Mouse (Mus musculus): ENCODE data around the gene Phf24. TPM values are rescaled to one million over a fixed set of nuclear protein-coding genes. Genes with fewer than 3 reads are reported as not detected.

The Phf24 gene
- total and polyA plus RNA-seq, 3 experiments = not detected

DNA sequence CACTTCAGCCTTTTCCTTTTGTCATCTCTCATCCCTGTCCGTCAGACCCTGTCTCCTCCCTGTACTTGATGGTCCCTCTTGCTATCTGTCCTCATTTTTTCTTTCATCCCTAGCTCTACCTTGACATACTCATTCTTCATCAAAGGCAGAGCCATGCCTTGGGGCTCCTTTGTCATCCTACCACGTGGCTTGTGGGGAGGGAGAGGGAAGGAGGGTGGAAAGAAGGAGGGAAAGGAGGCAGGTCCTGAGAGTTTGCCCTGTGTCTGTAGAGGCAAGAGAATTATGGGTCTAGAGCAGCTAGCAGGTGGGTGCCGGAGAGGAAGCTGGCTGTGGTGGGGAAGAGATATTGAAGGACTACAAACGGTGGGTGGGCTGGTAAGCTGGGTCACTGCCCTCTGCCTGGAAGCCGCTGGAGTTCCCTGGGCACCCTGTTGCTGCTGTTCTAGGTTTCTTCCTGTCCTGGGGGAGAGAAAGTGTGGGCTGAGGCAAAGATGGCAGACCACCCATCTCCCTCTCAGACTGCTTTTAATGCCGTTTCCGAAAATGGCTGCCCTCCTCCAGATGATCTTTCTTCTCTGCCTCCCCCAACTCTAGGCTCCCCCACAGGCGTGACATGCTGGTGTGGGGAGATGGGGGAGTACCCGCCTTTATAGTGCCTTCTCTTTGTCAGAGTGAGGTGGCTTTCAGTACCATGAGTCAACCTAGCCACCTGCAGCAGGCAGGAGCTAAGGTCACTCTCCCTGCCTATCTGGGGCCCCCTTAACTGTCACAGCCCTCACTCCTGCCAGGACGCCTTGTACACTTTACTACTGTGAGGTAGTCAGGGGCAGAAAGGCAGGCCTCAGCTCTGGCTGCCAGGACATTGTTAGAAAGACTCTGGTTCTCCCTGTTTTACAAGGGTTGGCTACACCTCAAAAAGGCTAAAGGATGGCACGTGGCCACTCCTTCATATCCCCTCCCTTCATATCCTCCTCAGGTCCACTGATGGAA lies 35.0 kb downstream of the Phf24 start:
- TF ChIP-seq IRF4 (IDR thresholded peaks at IDR 0.05; ENCODE audit: low read depth, low read length) (no peak), JUND (conservative IDR thresholded peaks at IDR 0.05; ENCODE audit: low read depth, low read length) (no peak), ZNF384 (IDR thresholded peaks at IDR 0.05; ENCODE audit: low read depth, low read length) (no peak), JUN (IDR thresholded peaks at IDR 0.05; ENCODE audit: insufficient read depth, low read depth, low read length) (no peak), ETS1 (conservative IDR thresholded peaks at IDR 0.05; ENCODE audit: low read depth, low read length) (0 out of 2 replicates have a peak, but pooled peaks have one; percentile 10), GABPA (IDR thresholded peaks at IDR 0.05; ENCODE audit: insufficient replicate concordance, low read depth, low read length) (no peak)
- no peak overlapping the region for H3K9ac ChIP-seq (ENCODE audit: insufficient read depth, low read depth)
- peaks cover 8 to 63% of the 10 kb centered on the region in 2 experiments for H3K4me1 ChIP-seq (ENCODE audit: control insufficient read depth in 1 of 2, insufficient read depth in 2 of 2)
- peaks cover 0 to 13% of the 10 kb centered on the region in 2 experiments for H3K36me3 ChIP-seq (replicated peaks in 1 of 2; ENCODE audit: control insufficient read depth in 1 of 2, insufficient read depth in 1 of 2, low read length in 1 of 2)
- dilution Hi-C loops (cut with MboI; ENCODE audit: extremely low pct_ligation_motif_present, extremely low pct_unique_long_range_greater_than_20kb, low sequenced_read_pairs) = no loop called here
- H3K27ac ChIP-seq (ENCODE audit: insufficient read depth, low read depth) = no peak overlapping the region
- no peaks in the 10 kb centered on the region for H3K79me2 ChIP-seq (replicated peaks; ENCODE audit: control insufficient read depth, extremely low read depth, insufficient read depth, poor library complexity, severe bottlenecking)
- no peak overlapping the region for H3K4me3 ChIP-seq (replicated peaks in 1 of 3; ENCODE audit: low read depth in 2 of 3, low read length in 2 of 3, poor library complexity in 1 of 3)
- peaks cover 18% of the 10 kb centered on the region for H3K27me3 ChIP-seq (replicated peaks)
- no peaks in the 10 kb centered on the region for H3K9me3 ChIP-seq (replicated peaks; ENCODE audit: low read length)
- in situ Hi-C loops (cut with MboI; ENCODE audit: low pct_ligation_motif_present, low pct_unique_long_range_greater_than_20kb, low sequenced_read_pairs) = no loop called here
- no peak overlapping the region for H3K4me2 ChIP-seq (ENCODE audit: insufficient read depth, low read depth, poor library complexity, severe bottlenecking)
- no peak for DNase-seq (ENCODE audit: extremely low read depth)

- H3K9ac ChIP-seq (ENCODE audit: insufficient read depth, low read depth) = no peak overlapping the region
- H3K4me1 ChIP-seq (ENCODE audit: control insufficient read depth in 1 of 2, insufficient read depth in 2 of 2) = peaks cover 8 to 58% of the 10 kb centered on the region in 2 experiments
- H3K4me2 ChIP-seq (ENCODE audit: insufficient read depth, low read depth, poor library complexity, severe bottlenecking) = no peak overlapping the region
- H3K4me3 ChIP-seq (replicated peaks in 1 of 3; ENCODE audit: low read depth in 2 of 3, low read length in 2 of 3, poor library complexity in 1 of 3) = no peak overlapping the region
- no peak for DNase-seq (ENCODE audit: extremely low read depth)
- in situ Hi-C loops (cut with MboI; ENCODE audit: low pct_ligation_motif_present, low pct_unique_long_range_greater_than_20kb, low sequenced_read_pairs) (no loop called here), dilution Hi-C loops (cut with MboI; ENCODE audit: extremely low pct_ligation_motif_present, extremely low pct_unique_long_range_greater_than_20kb, low sequenced_read_pairs) (no loop called here)
- H3K27me3 ChIP-seq (replicated peaks) = peaks cover 8% of the 10 kb centered on the region
- TF ChIP-seq ZC3H11A (IDR thresholded peaks at IDR 0.05; ENCODE audit: low read depth, low read length) = no peak
- TF ChIP-seq CHD1 (IDR thresholded peaks at IDR 0.05; ENCODE audit: low read depth, low read length) = no peak
- no peak for TF ChIP-seq IRF4 (IDR thresholded peaks at IDR 0.05; ENCODE audit: low read depth, low read length)
- TF ChIP-seq MEF2A (IDR thresholded peaks at IDR 0.05; ENCODE audit: borderline replicate concordance, low read depth, low read length) = no peak
- TF ChIP-seq ZKSCAN1 (IDR thresholded peaks at IDR 0.05; ENCODE audit: borderline replicate concordance, low read depth, low read length) = no peak
- no peak for TF ChIP-seq UBTF (IDR thresholded peaks at IDR 0.05; ENCODE audit: low read depth, low read length)
- no peak for TF ChIP-seq ZNF384 (IDR thresholded peaks at IDR 0.05; ENCODE audit: low read depth, low read length)
- no peak for TF ChIP-seq PAX5 (IDR thresholded peaks at IDR 0.05; ENCODE audit: low read length)
- no peaks in the 10 kb centered on the region for H3K79me2 ChIP-seq (replicated peaks; ENCODE audit: control insufficient read depth, extremely low read depth, insufficient read depth, poor library complexity, severe bottlenecking)
- H3K27ac ChIP-seq (ENCODE audit: insufficient read depth, low read depth) = no peak overlapping the region
- H3K36me3 ChIP-seq (replicated peaks in 1 of 2; ENCODE audit: control insufficient read depth in 1 of 2, insufficient read depth in 1 of 2, low read length in 1 of 2) = peaks cover 4 to 24% of the 10 kb centered on the region in 2 experiments
- H3K9me3 ChIP-seq (replicated peaks; ENCODE audit: low read length) = no peaks in the 10 kb centered on the region
Observed at GRCm38 (mm10) chr4:42952563-42952962, 36.1 kb downstream of the Phf24 start.

Measured in CH12.LX (cell line).